Mouse (Mus musculus): ENCODE data around the gene Bgn. TPM values are rescaled to one million over a fixed set of nuclear protein-coding genes. Genes with fewer than 3 reads are reported as not detected.

Gene Bgn
- polyA plus RNA-seq, 1 experiment from 2014 or later, result 48.1 TPM

DNA sequence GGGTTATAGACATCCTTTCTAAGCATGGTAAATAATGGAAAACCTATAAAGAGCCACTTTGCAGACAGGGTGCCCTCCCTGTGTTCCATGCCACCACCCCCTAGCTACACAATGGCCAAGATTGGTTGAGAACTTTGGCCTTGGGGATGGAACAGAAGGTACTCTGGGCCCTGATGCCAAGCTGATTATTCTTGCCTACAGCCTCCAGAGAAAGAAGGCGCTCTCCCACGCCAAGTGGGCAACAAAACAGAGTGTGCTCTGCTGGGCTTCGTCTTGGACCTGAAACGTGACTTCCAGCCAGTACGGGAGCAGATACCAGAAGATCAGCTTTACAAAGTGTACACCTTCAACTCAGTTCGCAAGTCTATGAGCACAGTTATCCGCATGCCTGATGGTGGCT, 54.5 kb downstream of the Bgn start:
- H3K27ac ChIP-seq (ENCODE audit: low read length), result no peak overlapping the region
- no peaks in the 10 kb centered on the region for H3K9me3 ChIP-seq (ENCODE audit: control insufficient read depth, low read length)
- 82% methylated on average over 7 of the region's 7 CpGs for WGBS
- H3K4me2 ChIP-seq (ENCODE audit: low read depth, low read length), result no peak overlapping the region
- H3K27me3 ChIP-seq (replicated peaks; ENCODE audit: control insufficient read depth, insufficient read depth, low read length), result 0 out of 2 replicates have a peak, but pooled peaks cover 1% of the 10 kb centered on the region
- H3K4me3 ChIP-seq (ENCODE audit: low read length), result no peak overlapping the region
- ATAC-seq, result no peak
- no peak overlapping the region for H3K9ac ChIP-seq (ENCODE audit: low read depth, low read length)
- no peaks in the 10 kb centered on the region for H3K36me3 ChIP-seq (ENCODE audit: control insufficient read depth, insufficient read depth, low read length)
- H3K4me1 ChIP-seq (ENCODE audit: control insufficient read depth, insufficient read depth, low read length), result no peaks in the 10 kb centered on the region

DNA sequence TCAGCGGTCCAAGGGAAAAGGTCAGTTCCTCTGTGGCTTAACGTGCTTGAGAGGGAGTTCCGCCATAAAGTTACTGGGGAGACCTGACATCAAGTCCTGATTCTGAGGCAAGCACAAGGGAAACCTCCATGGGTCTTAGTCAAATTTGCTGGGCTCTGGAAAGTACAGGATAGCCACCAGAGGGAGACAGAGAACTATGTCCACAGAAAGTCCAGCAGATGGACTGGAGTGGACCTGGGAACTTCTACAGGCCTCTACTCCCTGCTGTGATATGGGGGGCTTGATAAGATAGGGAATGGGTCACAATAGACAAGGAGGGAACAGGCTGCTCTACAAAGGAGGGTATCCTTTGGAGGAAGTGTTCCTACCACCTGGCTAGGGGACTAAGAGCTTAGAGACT, 59.9 kb downstream of the Bgn start:
- Histone ChIP-seq H3K9ac (ENCODE audit: low read depth, low read length) (no peak overlapping the region), H3K9me3 (ENCODE audit: control insufficient read depth, low read length) (no peaks in the 10 kb centered on the region), H3K27me3 (replicated peaks; ENCODE audit: control insufficient read depth, insufficient read depth, low read length) (no peaks in the 10 kb centered on the region), H3K36me3 (ENCODE audit: control insufficient read depth, insufficient read depth, low read length) (no peaks in the 10 kb centered on the region), H3K27ac (ENCODE audit: low read length) (no peak overlapping the region), H3K4me1 (ENCODE audit: control insufficient read depth, insufficient read depth, low read length) (no peaks in the 10 kb centered on the region), H3K4me2 (ENCODE audit: low read depth, low read length) (no peak overlapping the region), H3K4me3 (ENCODE audit: low read length) (no peak overlapping the region)
- WGBS, result 53% methylated on average over 3 of the region's 3 CpGs
- ATAC-seq, result no peak

Other genes starting within 250 kb of the Bgn start
- gene Xlr4c, start 240.5 kb upstream of the Bgn start, polyA plus RNA-seq (2015; fragmentation: Nextera tagmentation; extraction: Ambion mirVana), result 1.2 and 1.6 TPM in 2 replicates
- gene Xlr3c, start 218.2 kb upstream of the Bgn start, polyA plus RNA-seq (2015; fragmentation: Nextera tagmentation; extraction: Ambion mirVana), result not detected in 2 replicates
- gene Xlr5a, start 190.6 kb upstream of the Bgn start, polyA plus RNA-seq (2015; fragmentation: Nextera tagmentation; extraction: Ambion mirVana), result 0.40 and 0.42 TPM in 2 replicates
- 0.26 TPM in 1 of 2 replicates, not detected in the other for gene Xlr5c, start 190.6 kb upstream of the Bgn start, polyA plus RNA-seq (2015; fragmentation: Nextera tagmentation; extraction: Ambion mirVana)
- gene Gm45015, start 146.8 kb upstream of the Bgn start, polyA plus RNA-seq (2015; fragmentation: Nextera tagmentation; extraction: Ambion mirVana), result not detected in 2 replicates
- gene Zfp275, start 141.0 kb upstream of the Bgn start, polyA plus RNA-seq (2015; fragmentation: Nextera tagmentation; extraction: Ambion mirVana), result 7.4 and 8.1 TPM in 2 replicates
- not detected in 2 replicates for gene Gm18336, start 84.9 kb upstream of the Bgn start, polyA plus RNA-seq (2015; fragmentation: Nextera tagmentation; extraction: Ambion mirVana)
- 0.45 and 0.55 TPM in 2 replicates for gene Zfp92, start 72.5 kb upstream of the Bgn start, polyA plus RNA-seq (2015; fragmentation: Nextera tagmentation; extraction: Ambion mirVana)
- not detected in 2 replicates for gene Trex2, start 48.3 kb upstream of the Bgn start, polyA plus RNA-seq (2015; fragmentation: Nextera tagmentation; extraction: Ambion mirVana)
- gene Haus7, start 24.6 kb upstream of the Bgn start, polyA plus RNA-seq (2015; fragmentation: Nextera tagmentation; extraction: Ambion mirVana), result 47.5 and 60.3 TPM in 2 replicates
- gene Atp2b3, start 19.5 kb downstream of the Bgn start, polyA plus RNA-seq (2015; fragmentation: Nextera tagmentation; extraction: Ambion mirVana), result 0.18 and 0.32 TPM in 2 replicates
- 6.7 and 7.3 TPM in 2 replicates for gene Dusp9, start 155.8 kb downstream of the Bgn start, polyA plus RNA-seq (2015; fragmentation: Nextera tagmentation; extraction: Ambion mirVana)
- 9.8 and 11.4 TPM in 2 replicates for gene Pnck, start 176.5 kb downstream of the Bgn start, polyA plus RNA-seq (2015; fragmentation: Nextera tagmentation; extraction: Ambion mirVana)
- 7.4 and 9.2 TPM in 2 replicates for gene Slc6a8, start 189.5 kb downstream of the Bgn start, polyA plus RNA-seq (2015; fragmentation: Nextera tagmentation; extraction: Ambion mirVana)
- 325 and 331 TPM in 2 replicates for gene Bcap31, start 232.6 kb downstream of the Bgn start, polyA plus RNA-seq (2015; fragmentation: Nextera tagmentation; extraction: Ambion mirVana)
- gene Abcd1, start 233.0 kb downstream of the Bgn start, polyA plus RNA-seq (2015; fragmentation: Nextera tagmentation; extraction: Ambion mirVana), result 25.6 and 31.0 TPM in 2 replicates

All from intestine, embryonic 16.5 days (tissue).